Mouse (Mus musculus) midbrain, embryonic 16.5 days (tissue): ENCODE measurements at regions not wholly inside any gene's neighbourhood (a gene's known extent, or its start where the extent isn't known, plus 50 kb on each side); places are given as distances from the start of the nearest gene placed in this dataset.

Source experiments
- ATAC-seq: fragments of 200-750 bp; cut with Nextera tagmentation; 2 replicates; pipeline ENCODE4 v1.8.0; 2017; ENCODE audit warnings: moderate TSS enrichment
- H3K27ac ChIP-seq: fragments of 300-500 bp; sonication (generic); 2 replicates; pipeline ENCODE4 v1.5.1; 2014; ENCODE audit warnings: mild to moderate bottlenecking, low read length, mixed read lengths
- H3K27me3 ChIP-seq: fragments of 300-500 bp; sonication (generic); 2 replicates; pipeline ENCODE4 v1.6.1; 2014; ENCODE audit warnings: low read depth, low read length, mixed read lengths; ENCODE audit not compliant: control insufficient read depth, insufficient read depth
- H3K36me3 ChIP-seq: fragments of 300-500 bp; sonication (generic); 2 replicates; pipeline ENCODE4 v1.6.1; 2014; ENCODE audit warnings: mild to moderate bottlenecking, low read length, moderate library complexity, mixed read lengths; ENCODE audit not compliant: control insufficient read depth, insufficient read depth
- H3K4me1 ChIP-seq: fragments of 300-500 bp; sonication (generic); 2 replicates; pipeline ENCODE4 v1.6.1; 2014; ENCODE audit warnings: mild to moderate bottlenecking, low read length, mixed read lengths; ENCODE audit not compliant: control insufficient read depth, insufficient read depth
- H3K4me2 ChIP-seq: fragments of 300-500 bp; sonication (generic); 2 replicates; pipeline ENCODE4 v1.6.1; 2014; ENCODE audit warnings: mild to moderate bottlenecking, low read length, mixed read lengths
- H3K4me3 ChIP-seq: fragments of 300-500 bp; sonication (generic); 2 replicates; pipeline ENCODE4 v1.5.1; 2014; ENCODE audit warnings: low read depth, mild to moderate bottlenecking, low read length, moderate library complexity, mixed read lengths
- H3K9ac ChIP-seq: fragments of 300-500 bp; sonication (generic); 2 replicates; pipeline ENCODE4 v1.6.1; 2014; ENCODE audit warnings: low read depth, low read length, mixed read lengths
- H3K9me3 ChIP-seq: fragments of 300-500 bp; sonication (generic); replicated peaks from 2 replicates; pipeline ENCODE4 v1.6.1; 2014; ENCODE audit warnings: mild to moderate bottlenecking, low read length, mixed read lengths; ENCODE audit not compliant: control insufficient read depth, poor library complexity, severe bottlenecking
- WGBS: fragments of 180-500 bp; shearing (Covaris S2); extraction: QIAGEN DNeasy Blood & Tissue Kit; methylation state at CpG from one replicate; pipeline ENCODE4 v1.1.7; 2014; 5-methylcytosine and 5-hydroxymethylcytosine counted together

DNA sequence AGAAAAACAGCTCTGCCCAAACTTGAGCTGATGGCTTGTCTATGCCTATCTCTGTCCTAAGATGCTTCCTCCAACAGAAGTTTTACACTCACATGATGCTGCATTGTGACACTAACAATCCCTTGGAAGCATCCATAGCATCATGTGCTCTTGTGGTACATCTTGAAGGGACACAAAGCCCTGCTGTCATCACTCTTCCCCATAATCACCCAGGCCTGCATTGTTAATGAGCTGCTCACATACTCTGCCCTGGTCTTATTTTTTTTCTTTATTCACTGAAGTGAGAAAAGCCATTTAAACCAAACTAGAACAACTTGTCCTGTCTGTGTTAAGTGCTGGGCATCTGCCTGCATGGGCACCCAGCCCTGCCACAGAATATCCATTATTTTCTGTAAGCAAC lies 683.3 kb downstream of the Tns3 start:
- H3K9ac ChIP-seq, result no peak overlapping the region
- no peaks in the 10 kb centered on the region for H3K36me3 ChIP-seq
- H3K27ac ChIP-seq, result no peak overlapping the region
- no peak for ATAC-seq
- H3K4me2 ChIP-seq, result no peak overlapping the region
- H3K9me3 ChIP-seq, result no peaks in the 10 kb centered on the region
- H3K4me3 ChIP-seq, result no peak overlapping the region
- H3K4me1 ChIP-seq, result no peaks in the 10 kb centered on the region
- no peaks in the 10 kb centered on the region for H3K27me3 ChIP-seq

- no peaks in the 10 kb centered on the region for H3K36me3 ChIP-seq
- H3K4me1 ChIP-seq, result no peaks in the 10 kb centered on the region
- no peak overlapping the region for H3K27ac ChIP-seq
- H3K9me3 ChIP-seq, result no peaks in the 10 kb centered on the region
- H3K4me2 ChIP-seq, result no peak overlapping the region
- 35% methylated on average over 9 of the region's 9 CpGs for WGBS
- H3K9ac ChIP-seq, result no peak overlapping the region
- H3K4me3 ChIP-seq, result no peak overlapping the region
- no peak for ATAC-seq
- H3K27me3 ChIP-seq, result no peaks in the 10 kb centered on the region
These were observed 688.5 kb downstream of the Tns3 start for GRCm38 (mm10) chr11:7975845-7976244.

GRCm38 (mm10) chr11:7949931-7950330 lies 714.4 kb downstream of the Tns3 start:
- Histone ChIP-seq H3K27me3 (no peaks in the 10 kb centered on the region), H3K4me1 (no peaks in the 10 kb centered on the region), H3K4me2 (no peak overlapping the region), H3K36me3 (no peaks in the 10 kb centered on the region), H3K27ac (no peak overlapping the region), H3K9ac (no peak overlapping the region), H3K4me3 (no peak overlapping the region), H3K9me3 (no peaks in the 10 kb centered on the region)
- no peak for ATAC-seq

DNA sequence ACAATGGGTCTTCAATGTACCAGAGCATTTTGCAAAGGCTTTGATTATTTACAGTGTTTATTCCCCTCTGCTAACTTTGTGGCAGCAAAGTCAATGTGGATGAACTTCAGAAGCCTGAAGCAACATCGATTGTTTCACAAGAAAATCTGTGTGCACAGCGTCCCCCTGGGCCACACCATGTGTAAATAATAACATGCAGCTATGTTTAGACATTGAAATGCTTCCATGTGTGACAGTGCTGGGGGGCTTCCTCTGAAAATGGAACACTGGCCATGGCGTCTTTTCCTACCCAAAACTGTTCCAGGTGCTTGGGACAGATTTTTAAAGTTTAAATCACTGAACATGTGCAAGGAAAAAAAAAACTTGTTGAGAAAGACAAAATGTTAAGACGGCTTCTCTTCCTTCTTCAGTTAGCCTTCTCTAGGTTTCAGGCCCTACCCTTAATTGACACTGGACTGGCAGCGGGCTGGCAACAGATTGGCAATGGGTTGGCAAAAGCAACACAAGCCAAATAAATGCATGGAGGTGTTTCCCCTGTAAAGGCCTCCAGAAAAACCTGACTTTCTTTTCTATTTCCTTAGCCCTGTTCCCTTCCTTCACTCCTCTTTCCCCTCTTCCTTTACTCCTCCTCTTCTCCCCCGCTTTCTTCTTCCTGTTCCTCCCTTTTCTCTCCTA lies 715.0 kb downstream of the Tns3 start:
- Histone ChIP-seq H3K4me1 (no peaks in the 10 kb centered on the region), H3K4me2 (no peak overlapping the region), H3K36me3 (no peaks in the 10 kb centered on the region), H3K9ac (no peak overlapping the region), H3K4me3 (no peak overlapping the region), H3K27me3 (no peaks in the 10 kb centered on the region), H3K9me3 (no peaks in the 10 kb centered on the region), H3K27ac (no peak overlapping the region)
- ATAC-seq, result no peak
- 81% methylated on average over 6 of the region's 6 CpGs for WGBS

GRCm38 (mm10) chr11:7944956-7945515 lies 719.3 kb downstream of the Tns3 start:
- no peak for ATAC-seq
- H3K9ac ChIP-seq, result no peak overlapping the region
- no peak overlapping the region for H3K27ac ChIP-seq
- H3K4me2 ChIP-seq, result no peak overlapping the region
- WGBS, result 85% methylated on average over 5 of the region's 5 CpGs
- H3K36me3 ChIP-seq, result no peaks in the 10 kb centered on the region
- no peak overlapping the region for H3K4me3 ChIP-seq
- H3K9me3 ChIP-seq, result no peaks in the 10 kb centered on the region
- H3K27me3 ChIP-seq, result no peaks in the 10 kb centered on the region
- no peaks in the 10 kb centered on the region for H3K4me1 ChIP-seq

- H3K27ac ChIP-seq, result no peak overlapping the region
- no peak overlapping the region for H3K9ac ChIP-seq
- H3K36me3 ChIP-seq, result no peaks in the 10 kb centered on the region
- no peak overlapping the region for H3K4me3 ChIP-seq
- no peak overlapping the region for H3K4me2 ChIP-seq
- no peak for ATAC-seq
- H3K4me1 ChIP-seq, result no peaks in the 10 kb centered on the region
- no peaks in the 10 kb centered on the region for H3K27me3 ChIP-seq
- WGBS, result 87% methylated on average over 4 of the region's 4 CpGs
- H3K9me3 ChIP-seq, result no peaks in the 10 kb centered on the region
These were observed 720.0 kb downstream of the Tns3 start for GRCm38 (mm10) chr11:7944373-7944772.

GRCm38 (mm10) chr11:7933611-7934010 lies 719.9 kb upstream of the Igfbp3 start:
- WGBS, result 76% methylated on average over 3 of the region's 3 CpGs
- no peak for ATAC-seq
- Histone ChIP-seq H3K9ac (no peak overlapping the region), H3K9me3 (no peaks in the 10 kb centered on the region), H3K27ac (no peak overlapping the region), H3K27me3 (no peaks in the 10 kb centered on the region), H3K36me3 (no peaks in the 10 kb centered on the region), H3K4me1 (no peaks in the 10 kb centered on the region), H3K4me3 (no peak overlapping the region), H3K4me2 (no peak overlapping the region)

DNA sequence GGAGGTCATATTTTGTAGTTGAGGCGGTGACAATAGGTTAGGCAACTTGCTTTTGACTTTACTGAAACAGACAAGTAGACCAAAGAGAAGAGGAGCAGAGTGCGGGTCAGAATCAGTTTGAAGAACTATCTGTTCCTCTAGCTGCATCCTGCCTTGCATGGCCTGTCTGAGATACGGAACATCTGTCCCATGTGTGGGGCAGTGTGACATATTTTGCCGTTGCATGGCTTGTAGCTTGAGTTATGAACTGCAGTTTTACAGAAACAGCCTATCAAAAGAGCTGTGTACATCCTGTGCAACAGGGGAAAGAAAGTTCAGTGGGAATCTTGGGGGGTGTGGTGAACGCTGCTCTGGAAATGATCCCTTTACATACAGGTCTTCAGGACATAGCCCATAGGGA lies 718.9 kb upstream of the Igfbp3 start:
- H3K27me3 ChIP-seq, result no peaks in the 10 kb centered on the region
- no peaks in the 10 kb centered on the region for H3K4me1 ChIP-seq
- H3K4me2 ChIP-seq, result no peak overlapping the region
- no peaks in the 10 kb centered on the region for H3K9me3 ChIP-seq
- WGBS, result 89% methylated on average over 5 of the region's 5 CpGs
- no peak for ATAC-seq
- H3K9ac ChIP-seq, result no peak overlapping the region
- H3K27ac ChIP-seq, result no peak overlapping the region
- no peaks in the 10 kb centered on the region for H3K36me3 ChIP-seq
- no peak overlapping the region for H3K4me3 ChIP-seq

GRCm38 (mm10) chr11:7931064-7931797 lies 717.5 kb upstream of the Igfbp3 start:
- Histone ChIP-seq H3K9me3 (no peaks in the 10 kb centered on the region), H3K9ac (no peak overlapping the region), H3K27me3 (no peaks in the 10 kb centered on the region), H3K4me1 (no peaks in the 10 kb centered on the region), H3K4me3 (no peak overlapping the region), H3K27ac (no peak overlapping the region), H3K36me3 (no peaks in the 10 kb centered on the region), H3K4me2 (no peak overlapping the region)
- WGBS, result 81% methylated on average over 1 of the region's 3 CpGs
- no peak for ATAC-seq
